Mouse (Mus musculus) thymus, adult 2 months (tissue): ENCODE results near the gene March2. TPM values are rescaled to one million over a fixed set of nuclear protein-coding genes. Genes with fewer than 3 reads are reported as not detected.

Source experiments
- DNase-seq: peaks from one replicate; pipeline ENCODE4 v3.0.0; 2021
- H3K27ac ChIP-seq: fragments of 200-500 bp; 2 replicates; pipeline ENCODE4 v1.5.1; 2012; ENCODE audit warnings: low read length, control low read depth; ENCODE audit not compliant: control insufficient read depth, insufficient read depth
- H3K27me3 ChIP-seq: fragments of 200-500 bp; 2 replicates; pipeline ENCODE4 v1.6.1; 2012; ENCODE audit warnings: mild to moderate bottlenecking, low read length, moderate library complexity, mixed read lengths; ENCODE audit not compliant: control insufficient read depth, insufficient read depth
- H3K36me3 ChIP-seq: fragments of 200-500 bp; 2 replicates; pipeline ENCODE4 v1.6.1; 2012; ENCODE audit warnings: mild to moderate bottlenecking, low read length, moderate library complexity; ENCODE audit not compliant: control insufficient read depth, insufficient read depth
- H3K4me1 ChIP-seq: fragments of 200-500 bp; replicated peaks from 2 replicates; pipeline ENCODE4 v1.6.1; 2012; ENCODE audit warnings: low read length; ENCODE audit not compliant: control insufficient read depth, insufficient read depth
- H3K4me3 ChIP-seq: fragments of 200-500 bp; 2 replicates; pipeline ENCODE4 v1.5.1; 2012; ENCODE audit warnings: mild to moderate bottlenecking, low read length, control low read depth, moderate library complexity; ENCODE audit not compliant: control insufficient read depth, insufficient read depth
- CTCF ChIP-seq: fragments of 200-500 bp; IDR thresholded peaks from 2 replicates; pipeline ENCODE4 v1.5.1; 2012; ENCODE audit warnings: mild to moderate bottlenecking, control low read depth, low read length, moderate library complexity, borderline replicate concordance; ENCODE audit not compliant: control insufficient read depth, poor library complexity, insufficient read depth; ENCODE audit errors: extremely low read depth
- POLR2A ChIP-seq: fragments of 200-500 bp; IDR thresholded peaks from 2 replicates; pipeline ENCODE4 v1.6.1; 2012; ENCODE audit warnings: mild to moderate bottlenecking, low read length, control low read depth, moderate library complexity; ENCODE audit not compliant: control insufficient read depth, poor library complexity, insufficient read depth; ENCODE audit errors: extremely low read depth
- WGBS: fragments of 180-500 bp; shearing (Covaris S2); methylation state at CpG from one replicate; pipeline ENCODE4 v1.1.7; 2018; 5-methylcytosine and 5-hydroxymethylcytosine counted together
- polyA plus RNA-seq: library from polyadenylated mRNA; depleted of rRNA; stranded (reverse); fragments of >200 nt; gene quantifications from 2 replicates; pipeline ENCODE4 v1.2.3, GENCODE M21; 2012; rRNA removed

Gene March2
- polyA plus RNA-seq: 119 and 120 TPM in 2 replicates

GRCm38 (mm10) chr17:33718384-33718881, at the start of gene March2:
TSS of gene March2 (minus strand) at chr17:33718670.
- Histone ChIP-seq H3K27ac (peak within 1 kb of the TSS; percentile 5; the same call in 1 of the 2 replicates), H3K4me1 (peaks cover 2% of the 10 kb centered on the region; the same call in 1 of the 2 replicates), H3K27me3 (no peaks in the 10 kb centered on the region), H3K36me3 (no peaks in the 10 kb centered on the region), H3K4me3 (peak within 1 kb of the TSS; percentile 94)
- TF ChIP-seq CTCF (peak; percentile 50; the same call in 1 of the 2 replicates), POLR2A (peak; percentile 89; the same call in 1 of the 2 replicates)
- WGBS: under 1% methylated on average over 46 of the region's 46 CpGs
- DNase-seq: peak; percentile 98

GRCm38 (mm10) chr17:33766389-33766788, 47.9 kb upstream of the March2 start:
- TF ChIP-seq POLR2A: no peak
- no peak for TF ChIP-seq CTCF

GRCm38 (mm10) chr17:33760255-33761165, 42.0 kb upstream of the March2 start, which contains the start of gene Rab11b:
TSS of gene Rab11b (minus strand) at chr17:33760530.
- Histone ChIP-seq H3K4me3 (peak within 1 kb of the TSS; percentile 69), H3K4me1 (peaks cover 23% of the 10 kb centered on the region), H3K27me3 (no peaks in the 10 kb centered on the region), H3K36me3 (no peaks in the 10 kb centered on the region), H3K27ac (peak within 1 kb of the TSS; percentile 90)
- DNase-seq: peak; percentile 100
- 3% methylated on average over 35 of the region's 35 CpGs for WGBS
- TF ChIP-seq CTCF: peak; percentile 62; the same call in 1 of the 2 replicates
- peak; percentile 64; the same call in 1 of the 2 replicates for TF ChIP-seq POLR2A

More at GRCm38 (mm10) chr17:33766389-33766788, 47.9 kb upstream of the March2 start:
- H3K36me3 ChIP-seq: no peaks in the 10 kb centered on the region
- H3K4me1 ChIP-seq: no peaks in the 10 kb centered on the region
- no peak for DNase-seq
- 69% methylated on average over 3 of the region's 3 CpGs for WGBS
- H3K27me3 ChIP-seq: no peaks in the 10 kb centered on the region
- no peak overlapping the region for H3K4me3 ChIP-seq
- no peak overlapping the region for H3K27ac ChIP-seq

- under 1% methylated on average over 37 of the region's 38 CpGs for WGBS
- DNase-seq: peak; percentile 95
Measured at GRCm38 (mm10) chr17:33759767-33760254, 41.3 kb upstream of the March2 start.

GRCm38 (mm10) chr17:33757231-33757630, 38.8 kb upstream of the March2 start:
- DNase-seq: no peak
- Histone ChIP-seq H3K4me3 (no peak overlapping the region), H3K27ac (no peak overlapping the region), H3K36me3 (no peaks in the 10 kb centered on the region), H3K4me1 (peaks cover 34% of the 10 kb centered on the region), H3K27me3 (no peaks in the 10 kb centered on the region)
- 86% methylated on average over 4 of the region's 4 CpGs for WGBS
- no peak for TF ChIP-seq CTCF
- no peak for TF ChIP-seq POLR2A

More at GRCm38 (mm10) chr17:33759767-33760254, 41.3 kb upstream of the March2 start:
- H3K27me3 ChIP-seq: no peaks in the 10 kb centered on the region
- peak overlapping the region; percentile 90 for H3K27ac ChIP-seq
- no peaks in the 10 kb centered on the region for H3K36me3 ChIP-seq
- H3K4me1 ChIP-seq: peaks cover 27% of the 10 kb centered on the region
- H3K4me3 ChIP-seq: peak overlapping the region; percentile 69
- TF ChIP-seq POLR2A: no peak
- no peak for TF ChIP-seq CTCF

DNA sequence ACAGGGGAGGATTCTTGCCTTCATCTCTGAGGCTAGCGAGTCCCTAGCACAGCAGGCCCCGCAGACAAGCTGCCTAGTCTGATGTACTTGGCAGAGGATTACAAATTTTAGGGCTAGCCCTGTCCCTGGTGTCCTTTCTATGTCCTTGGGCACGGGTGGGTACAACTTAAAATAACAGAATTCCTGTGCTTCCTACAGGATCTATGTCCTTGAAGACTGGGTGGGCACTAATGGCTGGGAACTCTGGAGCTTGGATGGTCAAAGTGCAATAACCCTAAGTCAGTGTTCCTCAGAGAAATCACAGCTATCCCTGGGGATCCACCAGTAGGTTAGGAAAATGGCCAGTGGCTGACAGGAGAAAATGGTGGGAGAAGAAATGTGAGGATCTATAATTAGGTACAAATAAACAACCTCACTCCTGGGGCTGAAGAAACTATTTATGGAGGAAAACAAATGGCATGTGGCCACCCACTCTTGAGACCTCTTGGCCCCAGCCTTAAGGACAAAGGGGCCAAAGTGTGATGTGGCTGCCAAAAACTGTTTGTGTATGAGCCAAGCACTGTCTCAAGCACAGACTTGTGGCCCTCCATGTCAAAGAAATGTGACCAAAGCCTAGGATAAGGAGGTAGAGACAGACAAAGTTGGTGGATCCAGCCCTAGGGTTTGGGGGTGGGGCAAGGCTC, 37.8 kb upstream of the March2 start:
- Histone ChIP-seq H3K27ac (no peak overlapping the region), H3K4me3 (no peak overlapping the region), H3K4me1 (peaks cover 34% of the 10 kb centered on the region), H3K36me3 (no peaks in the 10 kb centered on the region), H3K27me3 (no peaks in the 10 kb centered on the region)
- DNase-seq: no peak
- TF ChIP-seq POLR2A (no peak), CTCF (no peak)
- 98% methylated on average over 3 of the region's 3 CpGs for WGBS
